Mouse (Mus musculus) heart, adult 2 months (tissue): ENCODE data around the gene Tmem198.

Source experiments
- CTCF ChIP-seq: fragments of 200-600 bp; IDR thresholded peaks from 2 replicates; pipeline ENCODE4 v1.8.1; 2022; ENCODE audit warnings: antibody characterized with exemption, mild to moderate bottlenecking, moderate library complexity
- POLR2A ChIP-seq: fragments of 200-500 bp; IDR thresholded peaks from 2 replicates; pipeline ENCODE4 v1.6.1; 2011; ENCODE audit warnings: mild to moderate bottlenecking, low read depth, low read length, control low read depth; ENCODE audit not compliant: insufficient read depth

GRCm38 (mm10) chr1:75462636-75463035 is 16.7 kb upstream of the Tmem198 start:
- TF ChIP-seq POLR2A (no peak), CTCF (no peak)
